Mouse (Mus musculus) MEL (cell line): ENCODE measurements around the gene Kdelc1.

Experiments used
- CTCF ChIP-seq, 3 experiments: IDR thresholded peaks in 2 of 3; conservative IDR thresholded peaks in 1 of 3; 2 replicates each; pipeline ENCODE4 v1.5.1; 2011 to 2012; ENCODE audit warnings: low read length in 3 of 3, low read depth in 2 of 3, mild to moderate bottlenecking in 2 of 3, improper control_type of control experiment in 1 of 3, inconsistent platforms in 1 of 3, mixed read lengths in 1 of 3, moderate library complexity in 1 of 3; ENCODE audit not compliant: control insufficient read depth in 1 of 3, insufficient read depth in 1 of 3, poor library complexity in 1 of 3, severe bottlenecking in 1 of 3
- MAX ChIP-seq: IDR thresholded peaks from 2 replicates; pipeline ENCODE4 v1.6.1; 2011; ENCODE audit warnings: low read length, improper control_type of control experiment
- MXI1 ChIP-seq: IDR thresholded peaks from 2 replicates; pipeline ENCODE4 v1.6.1; 2011; ENCODE audit warnings: mild to moderate bottlenecking, low read depth, low read length, improper control_type of control experiment
- NRF1 ChIP-seq: IDR thresholded peaks from 2 replicates; pipeline ENCODE4 v1.6.1; 2014; ENCODE audit warnings: low read depth, mild to moderate bottlenecking, inconsistent platforms, low read length, improper control_type of control experiment, moderate library complexity; ENCODE audit not compliant: poor library complexity, insufficient read depth, severe bottlenecking
- POLR2A ChIP-seq, 2 experiments: IDR thresholded peaks; 2 replicates each; pipeline ENCODE4 v1.6.1; 2011 to 2012; ENCODE audit warnings: low read length in 2 of 2, mild to moderate bottlenecking in 2 of 2, control low read depth in 1 of 2, improper control_type of control experiment in 1 of 2, low read depth in 1 of 2, moderate library complexity in 1 of 2; ENCODE audit not compliant: control insufficient read depth in 1 of 2, insufficient read depth in 1 of 2, poor library complexity in 1 of 2
- ZC3H11A ChIP-seq: IDR thresholded peaks from 2 replicates; pipeline ENCODE4 v1.6.1; 2012; ENCODE audit warnings: low read depth, mild to moderate bottlenecking, inconsistent platforms, low read length, improper control_type of control experiment

DNA sequence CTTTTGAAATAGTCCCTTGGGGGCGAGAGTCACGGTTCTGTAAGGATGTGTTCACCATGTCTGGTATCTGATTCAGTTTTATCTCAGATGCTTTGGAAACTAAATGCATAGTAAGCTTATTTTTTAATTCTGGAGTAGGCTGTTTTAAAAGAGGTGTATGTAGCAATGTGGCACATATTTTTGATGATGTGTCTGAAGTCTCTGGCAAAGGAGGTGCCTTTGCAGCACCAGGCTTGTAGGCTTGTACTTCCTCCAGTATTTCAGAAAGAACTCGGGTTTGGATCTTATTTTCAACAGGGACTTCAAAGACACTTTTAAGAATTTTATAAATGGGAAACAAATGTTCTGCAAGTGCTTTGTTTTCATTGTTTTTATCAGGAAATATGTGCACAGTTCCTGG lies 60.8 kb downstream of the Kdelc1 start:
- TF ChIP-seq NRF1 (no peak), CTCF (IDR thresholded peaks at IDR 0.05 in 2 of 3, conservative IDR thresholded peaks at IDR 0.05 in 1 of 3; ENCODE audit: control insufficient read depth in 1 of 3, insufficient read depth in 1 of 3, low read depth in 2 of 3, low read length in 3 of 3, poor library complexity in 1 of 3, severe bottlenecking in 1 of 3) (no peak), MAX (no peak), ZC3H11A (no peak), POLR2A (IDR thresholded peaks at IDR 0.05; ENCODE audit: control insufficient read depth in 1 of 2, insufficient read depth in 1 of 2, low read depth in 1 of 2, low read length in 2 of 2, poor library complexity in 1 of 2) (no peak), MXI1 (no peak)
